Mouse (Mus musculus): Measurements from ENCODE around the gene Bahcc1. TPM values are rescaled to one million over a fixed set of nuclear protein-coding genes. Genes with fewer than 3 reads are reported as not detected.

Gene Bahcc1
- total and polyA plus RNA-seq, 2 experiments from 2014 or later, result 9.5 to 49.8 TPM

DNA sequence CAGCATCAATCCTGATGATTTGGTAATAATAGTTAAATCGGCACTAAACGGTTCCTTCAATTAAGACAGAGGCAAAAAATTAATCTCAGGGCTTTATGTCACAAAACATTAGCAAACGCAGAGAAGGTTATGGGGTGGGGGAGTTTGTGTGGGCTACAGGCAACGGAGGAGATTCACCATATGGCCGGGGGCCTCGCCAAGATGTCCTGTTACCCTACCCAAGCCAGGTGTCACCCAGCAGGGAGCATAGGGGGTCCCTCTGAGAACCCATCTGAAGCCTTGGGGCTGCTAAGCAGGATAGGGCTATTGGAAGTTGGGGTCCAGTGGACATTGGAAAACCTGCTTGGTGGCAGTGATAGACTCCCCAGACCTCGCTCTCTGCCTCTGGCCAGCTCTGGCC lies 48.0 kb downstream of the Bahcc1 start:
- Histone ChIP-seq H3K9ac (replicated peaks; ENCODE audit: low read length, poor library complexity, severe bottlenecking) (no peak overlapping the region), H3K27ac (ENCODE audit: low read depth, low read length) (no peak overlapping the region), H3K4me3 (ENCODE audit: low read depth, low read length) (no peak overlapping the region), H3K9me3 (ENCODE audit: low read length) (no peaks in the 10 kb centered on the region), H3K36me3 (ENCODE audit: insufficient read depth, low read length) (peaks cover 65% of the 10 kb centered on the region), H3K4me2 (ENCODE audit: low read depth, low read length, poor library complexity, severe bottlenecking) (peak overlapping the region; percentile 18; the same call in 1 of the 2 replicates), H3K4me1 (ENCODE audit: insufficient read depth, low read length) (peaks cover 7% of the 10 kb centered on the region; the same call in 1 of the 2 replicates), H3K27me3 (ENCODE audit: insufficient read depth, low read length) (no peaks in the 10 kb centered on the region)
- peak; percentile 32; the same call in 1 of the 2 replicates for ATAC-seq (ENCODE audit: low FRiP score)
- no peak for TF ChIP-seq CTCF (IDR thresholded peaks at IDR 0.05)
- no peak for DNase-seq (ENCODE audit: low spot score)
- WGBS, result 45% methylated on average over 7 of the region's 7 CpGs

DNA sequence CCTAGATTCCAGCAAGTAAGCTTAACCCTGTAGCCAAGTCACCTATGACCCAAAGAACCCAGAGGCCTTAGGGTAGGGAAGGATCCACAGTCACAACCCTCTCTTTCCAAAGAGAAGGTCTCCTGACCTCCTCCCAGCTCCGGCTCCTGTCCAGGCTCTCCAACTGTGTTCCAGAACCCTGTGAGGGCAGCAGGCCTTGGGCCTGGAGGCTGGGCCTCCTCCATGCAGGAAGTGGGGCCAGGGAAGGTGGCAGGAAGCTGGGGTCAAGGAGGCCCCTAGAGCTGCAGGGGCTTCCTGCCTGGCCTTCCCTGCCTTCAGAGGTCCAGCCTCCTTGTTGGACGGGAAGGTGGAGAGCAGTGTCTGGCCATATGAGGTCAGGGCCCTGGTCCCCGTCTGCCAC lies 48.5 kb downstream of the Bahcc1 start:
- Histone ChIP-seq H3K4me1 (ENCODE audit: insufficient read depth, low read length) (peaks cover 7% of the 10 kb centered on the region; the same call in 1 of the 2 replicates), H3K4me3 (ENCODE audit: low read depth, low read length) (no peak overlapping the region), H3K9me3 (ENCODE audit: low read length) (no peaks in the 10 kb centered on the region), H3K4me2 (ENCODE audit: low read depth, low read length, poor library complexity, severe bottlenecking) (no peak overlapping the region), H3K36me3 (ENCODE audit: insufficient read depth, low read length) (peaks cover 63% of the 10 kb centered on the region), H3K27ac (ENCODE audit: low read depth, low read length) (no peak overlapping the region), H3K27me3 (ENCODE audit: insufficient read depth, low read length) (no peaks in the 10 kb centered on the region), H3K9ac (replicated peaks; ENCODE audit: low read length, poor library complexity, severe bottlenecking) (no peak overlapping the region)
- TF ChIP-seq CTCF (IDR thresholded peaks at IDR 0.05), result no peak
- no peak for ATAC-seq (ENCODE audit: low FRiP score)
- WGBS, result 91% methylated on average over 3 of the region's 3 CpGs
- DNase-seq (ENCODE audit: low spot score), result no peak

DNA sequence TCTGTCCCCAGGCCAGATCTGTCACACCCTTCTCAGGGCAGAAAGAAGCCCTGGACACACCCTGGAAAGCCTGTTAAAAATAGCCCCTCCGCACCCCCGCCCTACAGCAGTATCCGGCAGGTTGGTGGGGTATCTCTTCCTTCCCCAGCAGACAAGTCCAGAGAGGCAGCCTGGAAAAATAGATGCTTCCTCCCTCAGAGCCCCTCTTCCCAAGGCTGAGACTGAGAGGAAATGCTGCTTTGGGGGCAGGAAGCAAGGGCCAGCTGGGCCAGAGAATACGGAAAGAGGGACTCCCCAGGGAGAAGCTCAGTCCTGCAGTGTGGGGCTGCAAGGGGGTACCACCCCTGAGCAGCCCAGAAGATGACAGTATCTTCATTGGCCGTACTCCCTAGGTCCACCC lies 50.8 kb downstream of the Bahcc1 start:
- Histone ChIP-seq H3K27ac (ENCODE audit: low read depth, low read length) (no peak overlapping the region), H3K27me3 (ENCODE audit: insufficient read depth, low read length) (no peaks in the 10 kb centered on the region), H3K9ac (replicated peaks; ENCODE audit: low read length, poor library complexity, severe bottlenecking) (no peak overlapping the region), H3K4me3 (ENCODE audit: low read depth, low read length) (no peak overlapping the region), H3K36me3 (ENCODE audit: insufficient read depth, low read length) (peaks cover 64% of the 10 kb centered on the region), H3K4me1 (ENCODE audit: insufficient read depth, low read length) (peaks cover 7% of the 10 kb centered on the region; the same call in 1 of the 2 replicates), H3K9me3 (ENCODE audit: low read length) (no peaks in the 10 kb centered on the region), H3K4me2 (ENCODE audit: low read depth, low read length, poor library complexity, severe bottlenecking) (no peak overlapping the region)
- no peak for ATAC-seq (ENCODE audit: low FRiP score)
- no peak for DNase-seq (ENCODE audit: low spot score)
- WGBS, result 93% methylated on average over 5 of the region's 5 CpGs
- no peak for TF ChIP-seq CTCF (IDR thresholded peaks at IDR 0.05)

DNA sequence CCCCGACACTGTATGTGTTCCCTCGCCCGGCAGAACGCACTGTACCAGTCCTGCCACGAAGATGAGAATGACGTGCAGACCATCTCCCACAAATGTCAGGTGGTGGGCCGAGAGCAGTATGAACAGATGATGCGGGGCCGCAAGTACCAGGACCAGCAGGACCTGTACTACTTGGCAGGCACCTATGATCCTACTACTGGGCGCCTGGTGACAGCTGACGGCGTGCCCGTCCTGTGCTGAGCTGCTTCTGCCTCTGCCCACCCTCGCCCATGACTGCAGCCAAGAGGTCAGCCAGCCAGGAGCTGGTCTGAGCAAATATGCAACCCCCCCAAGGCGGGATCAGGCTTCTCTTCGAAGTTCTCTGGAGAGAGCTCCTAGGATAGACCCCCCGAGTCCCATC lies 56.9 kb downstream of the Bahcc1 start:
- no peak for DNase-seq (ENCODE audit: low spot score)
- Histone ChIP-seq H3K4me1 (ENCODE audit: insufficient read depth, low read length) (no peaks in the 10 kb centered on the region), H3K9me3 (ENCODE audit: low read length) (no peaks in the 10 kb centered on the region), H3K27me3 (ENCODE audit: insufficient read depth, low read length) (no peaks in the 10 kb centered on the region), H3K36me3 (ENCODE audit: insufficient read depth, low read length) (peaks cover 45% of the 10 kb centered on the region), H3K9ac (replicated peaks; ENCODE audit: low read length, poor library complexity, severe bottlenecking) (no peak overlapping the region), H3K4me2 (ENCODE audit: low read depth, low read length, poor library complexity, severe bottlenecking) (no peak overlapping the region), H3K27ac (ENCODE audit: low read depth, low read length) (no peak overlapping the region), H3K4me3 (ENCODE audit: low read depth, low read length) (no peak overlapping the region)
- ATAC-seq (ENCODE audit: low FRiP score), result no peak
- 96% methylated on average over 17 of the region's 17 CpGs for WGBS
- no peak for TF ChIP-seq CTCF (IDR thresholded peaks at IDR 0.05)

DNA sequence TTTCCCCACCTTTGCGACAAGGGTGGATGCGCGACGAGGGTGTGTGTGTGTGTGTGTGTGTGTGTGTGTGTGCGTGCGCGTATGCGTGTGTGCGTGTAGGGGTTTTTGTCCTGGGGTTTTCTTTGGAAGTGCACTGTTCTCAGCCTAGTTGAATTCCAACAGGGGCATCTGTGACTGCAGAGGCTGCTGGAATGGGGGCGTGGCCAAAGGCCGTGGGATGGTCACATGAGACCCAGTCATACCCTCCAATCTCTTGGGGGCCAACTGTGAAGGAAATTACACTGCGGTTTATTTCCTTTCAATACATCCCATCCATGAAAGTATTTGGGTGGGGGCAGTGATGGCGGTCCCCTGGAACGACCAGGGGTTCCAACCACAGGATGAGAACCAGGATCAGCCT lies 57.5 kb downstream of the Bahcc1 start:
- H3K4me1 ChIP-seq (ENCODE audit: insufficient read depth, low read length), result no peaks in the 10 kb centered on the region
- H3K4me3 ChIP-seq (ENCODE audit: low read depth, low read length), result no peak overlapping the region
- H3K36me3 ChIP-seq (ENCODE audit: insufficient read depth, low read length), result peaks cover 39% of the 10 kb centered on the region
- H3K27ac ChIP-seq (ENCODE audit: low read depth, low read length), result no peak overlapping the region
- H3K4me2 ChIP-seq (ENCODE audit: low read depth, low read length, poor library complexity, severe bottlenecking), result no peak overlapping the region
- H3K27me3 ChIP-seq (ENCODE audit: insufficient read depth, low read length), result no peaks in the 10 kb centered on the region
- DNase-seq (ENCODE audit: low spot score), result no peak
- no peak overlapping the region for H3K9ac ChIP-seq (replicated peaks; ENCODE audit: low read length, poor library complexity, severe bottlenecking)
- TF ChIP-seq CTCF (IDR thresholded peaks at IDR 0.05), result no peak
- WGBS, result 93% methylated on average over 14 of the region's 14 CpGs
- no peak for ATAC-seq (ENCODE audit: low FRiP score)
- H3K9me3 ChIP-seq (ENCODE audit: low read length), result no peaks in the 10 kb centered on the region

DNA sequence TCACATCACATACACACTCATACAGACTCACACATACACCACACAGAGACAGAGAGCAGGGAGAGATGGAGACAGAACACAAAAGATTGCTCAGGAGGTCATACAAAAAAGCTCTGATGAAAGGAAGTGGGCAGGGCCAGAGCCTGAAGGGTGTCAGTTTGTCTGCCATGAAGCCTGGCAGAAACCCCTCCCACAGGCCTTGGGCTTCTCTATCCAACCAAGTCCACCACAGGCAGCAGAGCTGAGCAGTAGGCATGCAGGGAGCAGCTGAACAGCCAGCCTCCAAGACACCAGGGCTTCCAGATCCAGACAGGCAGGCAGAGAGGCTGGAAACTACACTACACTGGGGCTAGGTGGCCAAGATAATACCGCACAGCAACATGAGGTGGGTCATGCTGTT lies 61.0 kb downstream of the Bahcc1 start:
- 75% methylated on average over 1 of the region's 1 CpGs for WGBS
- TF ChIP-seq CTCF (IDR thresholded peaks at IDR 0.05), result no peak
- DNase-seq (ENCODE audit: low spot score) (peak; percentile 30), ATAC-seq (ENCODE audit: low FRiP score) (no peak)
- H3K9me3 ChIP-seq (ENCODE audit: low read length), result no peaks in the 10 kb centered on the region
- peaks cover 6% of the 10 kb centered on the region; the same call in 1 of the 2 replicates for H3K4me1 ChIP-seq (ENCODE audit: insufficient read depth, low read length)
- H3K27ac ChIP-seq (ENCODE audit: low read depth, low read length), result no peak overlapping the region
- no peak overlapping the region for H3K4me3 ChIP-seq (ENCODE audit: low read depth, low read length)
- no peak overlapping the region for H3K4me2 ChIP-seq (ENCODE audit: low read depth, low read length, poor library complexity, severe bottlenecking)
- H3K9ac ChIP-seq (replicated peaks; ENCODE audit: low read length, poor library complexity, severe bottlenecking), result no peak overlapping the region
- H3K27me3 ChIP-seq (ENCODE audit: insufficient read depth, low read length), result no peaks in the 10 kb centered on the region
- H3K36me3 ChIP-seq (ENCODE audit: insufficient read depth, low read length), result peaks cover 14% of the 10 kb centered on the region
